Mouse (Mus musculus) splenic B cell, adult 2 months (primary cell): ENCODE results near the gene Bcat1.
A peak's percentile ranks its signal among the peaks of the same experiment; 100 is the strongest.

ENCODE experiments used
- DNase-seq: peaks from one replicate; pipeline ENCODE4 v3.0.0-alpha.2; 2011; ENCODE audit warnings: low read depth, low spot score
- H3K27me3 ChIP-seq: 2 replicates; pipeline ENCODE4 v1.6.1; 2012; ENCODE audit warnings: mild to moderate bottlenecking, low read length, moderate library complexity, mixed read lengths; ENCODE audit not compliant: control insufficient read depth, poor library complexity, insufficient read depth, severe bottlenecking
- H3K36me3 ChIP-seq: 2 replicates; pipeline ENCODE4 v1.6.1; 2012; ENCODE audit warnings: mild to moderate bottlenecking, low read length, moderate library complexity, mixed read lengths; ENCODE audit not compliant: control insufficient read depth, poor library complexity, insufficient read depth, severe bottlenecking

The Bcat1 gene

GRCm38 (mm10) chr6:144982093-144982492, 93.9 kb downstream of the Bcat1 start:
- Histone ChIP-seq H3K27me3 (no peaks in the 10 kb centered on the region), H3K36me3 (no peaks in the 10 kb centered on the region)
- no peak for DNase-seq

GRCm38 (mm10) chr6:144972351-144972750, 103.6 kb downstream of the Bcat1 start:
- H3K36me3 ChIP-seq, result no peaks in the 10 kb centered on the region
- DNase-seq, result no peak

GRCm38 (mm10) chr6:144970900-144971299, 105.1 kb downstream of the Bcat1 start:
- peak; percentile 29 for DNase-seq
- Histone ChIP-seq H3K27me3 (no peaks in the 10 kb centered on the region), H3K36me3 (no peaks in the 10 kb centered on the region)

More at GRCm38 (mm10) chr6:144972351-144972750, 103.6 kb downstream of the Bcat1 start:
- no peaks in the 10 kb centered on the region for H3K27me3 ChIP-seq

- DNase-seq, result no peak
- no peaks in the 10 kb centered on the region for H3K27me3 ChIP-seq
- no peaks in the 10 kb centered on the region for H3K36me3 ChIP-seq
Observed at GRCm38 (mm10) chr6:144967536-144967935, 108.4 kb downstream of the Bcat1 start.

GRCm38 (mm10) chr6:144964205-144964604, 111.8 kb downstream of the Bcat1 start:
- Histone ChIP-seq H3K36me3 (no peaks in the 10 kb centered on the region), H3K27me3 (no peaks in the 10 kb centered on the region)
- peak; percentile 52 for DNase-seq

- DNase-seq, result peak; percentile 16
- no peaks in the 10 kb centered on the region for H3K36me3 ChIP-seq
Observed at GRCm38 (mm10) chr6:144963156-144963555, 112.8 kb downstream of the Bcat1 start.

GRCm38 (mm10) chr6:144962013-144962354, 114.0 kb downstream of the Bcat1 start:
- Histone ChIP-seq H3K27me3 (no peaks in the 10 kb centered on the region), H3K36me3 (no peaks in the 10 kb centered on the region)
- peak; percentile 46 for DNase-seq

More at GRCm38 (mm10) chr6:144963156-144963555, 112.8 kb downstream of the Bcat1 start:
- H3K27me3 ChIP-seq, result no peaks in the 10 kb centered on the region

GRCm38 (mm10) chr6:144961253-144962012, 114.6 kb downstream of the Bcat1 start:
- no peaks in the 10 kb centered on the region for H3K27me3 ChIP-seq
- peak; percentile 58 for DNase-seq
- H3K36me3 ChIP-seq, result no peaks in the 10 kb centered on the region

- Histone ChIP-seq H3K27me3 (no peaks in the 10 kb centered on the region), H3K36me3 (no peaks in the 10 kb centered on the region)
- no peak for DNase-seq
Observed at GRCm38 (mm10) chr6:144955887-144956547, 120.0 kb downstream of the Bcat1 start.

- Histone ChIP-seq H3K36me3 (no peaks in the 10 kb centered on the region), H3K27me3 (no peaks in the 10 kb centered on the region)
- DNase-seq, result no peak
Observed at GRCm38 (mm10) chr6:144952885-144953284, 123.1 kb downstream of the Bcat1 start.

GRCm38 (mm10) chr6:144944435-144945365, 131.3 kb downstream of the Bcat1 start:
- DNase-seq, result no peak
- H3K27me3 ChIP-seq, result no peaks in the 10 kb centered on the region
- H3K36me3 ChIP-seq, result no peaks in the 10 kb centered on the region
